Mouse (Mus musculus): ENCODE data around the gene Tcf7l1.

The Tcf7l1 gene

DNA sequence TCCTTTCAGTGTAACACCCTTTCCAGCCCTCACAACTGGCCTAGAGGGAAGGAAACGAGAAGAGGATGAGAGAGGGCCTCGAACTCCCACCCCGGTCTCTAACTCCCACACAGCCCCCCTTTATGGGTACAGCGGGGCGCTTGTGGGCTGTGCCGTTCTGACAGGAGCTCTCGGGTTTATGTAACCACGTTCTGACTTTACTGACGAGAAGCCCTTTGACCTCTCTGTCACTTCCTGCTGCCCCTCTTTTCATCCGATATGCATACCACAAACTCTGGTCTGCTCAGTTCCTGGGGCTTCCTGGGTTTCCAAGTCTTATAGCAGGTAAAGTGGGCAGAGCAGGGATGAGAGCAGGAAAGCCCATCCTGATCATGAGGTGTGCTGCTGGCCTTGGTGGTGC lies 154.7 kb downstream of the Tcf7l1 start:
- peaks cover 2% of the 10 kb centered on the region; the same call in 1 of the 2 replicates for H3K27me3 ChIP-seq (ENCODE audit: control insufficient read depth, insufficient read depth, low read length, poor library complexity, severe bottlenecking)
- H3K36me3 ChIP-seq (ENCODE audit: control insufficient read depth, insufficient read depth, low read length, poor library complexity, severe bottlenecking), result no peaks in the 10 kb centered on the region
- DNase-seq (ENCODE audit: low read depth, low spot score), result no peak

DNA sequence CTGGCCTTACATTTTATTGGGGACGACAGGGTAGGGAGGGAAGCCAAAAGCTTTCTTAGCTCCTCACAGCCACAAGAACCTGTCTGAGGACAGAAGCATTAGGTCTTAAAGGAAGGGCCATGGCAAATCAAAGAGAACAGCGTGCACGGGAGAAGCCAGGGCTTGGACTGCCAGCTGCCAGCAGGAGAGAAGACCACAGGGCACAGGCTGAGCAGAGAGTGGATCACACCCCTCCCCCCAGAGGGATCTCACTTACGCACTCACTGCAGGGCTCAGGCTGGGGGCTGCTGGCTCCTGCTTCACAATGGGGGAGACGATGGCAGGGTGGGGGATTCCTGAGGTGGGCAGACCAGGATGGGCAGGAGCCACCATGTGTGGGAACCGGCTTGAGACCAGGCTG lies 157.4 kb downstream of the Tcf7l1 start:
- Histone ChIP-seq H3K36me3 (ENCODE audit: control insufficient read depth, insufficient read depth, low read length, poor library complexity, severe bottlenecking) (no peaks in the 10 kb centered on the region), H3K27me3 (ENCODE audit: control insufficient read depth, insufficient read depth, low read length, poor library complexity, severe bottlenecking) (peaks cover 2% of the 10 kb centered on the region; the same call in 1 of the 2 replicates)
- no peak for DNase-seq (ENCODE audit: low read depth, low spot score)

DNA sequence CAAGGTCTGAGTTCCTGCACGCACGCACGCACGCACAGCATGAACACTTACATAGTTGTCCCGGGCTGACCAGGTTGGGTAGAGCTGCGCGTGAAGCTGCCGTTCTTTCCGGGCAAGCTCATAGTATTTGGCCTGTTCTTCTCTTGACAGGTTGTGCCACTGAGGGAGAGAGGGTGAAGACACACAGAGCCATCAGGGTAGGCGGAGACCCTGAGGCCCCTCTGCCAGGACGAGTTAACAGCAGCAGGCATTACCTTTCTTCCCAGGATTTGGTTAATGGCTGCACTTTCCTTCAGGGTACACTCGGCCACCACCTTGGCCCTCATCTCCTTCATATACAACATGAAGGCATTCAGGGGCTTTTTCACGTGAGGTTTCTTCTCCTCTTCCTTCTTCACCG lies 158.1 kb downstream of the Tcf7l1 start:
- H3K36me3 ChIP-seq (ENCODE audit: control insufficient read depth, insufficient read depth, low read length, poor library complexity, severe bottlenecking), result no peaks in the 10 kb centered on the region
- no peak for DNase-seq (ENCODE audit: low read depth, low spot score)
- H3K27me3 ChIP-seq (ENCODE audit: control insufficient read depth, insufficient read depth, low read length, poor library complexity, severe bottlenecking), result peaks cover 2% of the 10 kb centered on the region; the same call in 1 of the 2 replicates

DNA sequence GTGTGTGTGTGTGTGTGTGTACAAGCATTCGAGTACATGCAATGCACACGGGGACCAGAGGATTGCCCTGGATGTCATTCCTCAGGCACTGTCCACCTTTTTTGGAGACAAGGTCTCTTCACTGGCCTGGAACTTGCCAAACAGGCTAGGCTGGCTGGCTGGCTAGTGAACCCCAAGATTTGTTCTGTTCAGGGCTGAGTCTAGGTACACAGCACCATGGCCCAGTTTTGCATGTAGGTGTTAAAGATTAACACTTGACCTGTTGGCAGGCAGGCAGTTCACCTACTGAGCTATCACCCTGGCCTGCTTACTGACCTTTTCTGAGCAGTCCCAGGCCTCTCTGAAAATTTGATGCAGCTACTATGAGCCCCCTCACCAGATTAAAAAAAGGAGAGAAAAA lies 158.7 kb downstream of the Tcf7l1 start:
- no peak for DNase-seq (ENCODE audit: low read depth, low spot score)
- Histone ChIP-seq H3K36me3 (ENCODE audit: control insufficient read depth, insufficient read depth, low read length, poor library complexity, severe bottlenecking) (no peaks in the 10 kb centered on the region), H3K27me3 (ENCODE audit: control insufficient read depth, insufficient read depth, low read length, poor library complexity, severe bottlenecking) (peaks cover 2% of the 10 kb centered on the region; the same call in 1 of the 2 replicates)

DNA sequence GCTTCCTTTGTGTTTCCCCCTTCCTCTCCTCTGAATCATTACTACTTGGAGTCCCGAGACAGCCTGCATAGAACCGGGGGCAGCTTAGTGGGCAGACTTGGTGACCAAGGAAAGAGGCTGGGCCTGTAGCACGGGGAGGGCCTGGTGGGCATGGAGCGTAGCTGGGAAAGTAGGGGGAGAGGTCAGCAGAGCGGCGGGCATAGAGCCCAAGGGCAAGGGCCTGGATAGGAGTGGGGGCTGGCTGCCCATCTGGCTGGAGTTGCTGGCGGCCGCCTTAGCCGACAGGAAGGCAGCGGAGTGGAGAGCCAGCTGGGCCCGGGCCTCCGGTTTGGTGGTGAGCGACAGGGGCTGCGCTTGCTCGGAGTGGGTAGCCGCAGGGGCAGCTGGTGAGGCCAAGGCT lies 161.8 kb downstream of the Tcf7l1 start:
- Histone ChIP-seq H3K36me3 (ENCODE audit: control insufficient read depth, insufficient read depth, low read length, poor library complexity, severe bottlenecking) (no peaks in the 10 kb centered on the region), H3K27me3 (ENCODE audit: control insufficient read depth, insufficient read depth, low read length, poor library complexity, severe bottlenecking) (no peaks in the 10 kb centered on the region)
- no peak for DNase-seq (ENCODE audit: low read depth, low spot score)

DNA sequence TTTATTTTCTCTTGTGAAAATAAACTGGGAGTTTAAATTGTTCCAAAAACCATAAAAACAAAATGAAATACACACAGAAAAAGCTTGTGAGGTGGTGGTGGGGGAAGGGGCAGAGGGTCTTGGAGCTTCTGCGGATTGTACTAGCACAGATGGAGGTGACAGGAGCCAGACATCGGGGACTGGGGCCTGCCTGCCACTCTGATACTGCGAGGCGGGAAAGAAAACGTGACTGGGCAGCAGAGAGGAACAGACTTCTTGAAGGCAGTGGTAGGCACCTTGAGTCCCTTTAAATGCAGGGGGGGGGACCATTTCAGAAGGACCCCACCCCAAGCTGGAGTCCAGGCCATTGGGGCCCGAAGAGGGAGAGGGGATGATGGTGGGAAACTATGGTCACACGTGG lies 162.7 kb downstream of the Tcf7l1 start:
- Histone ChIP-seq H3K36me3 (ENCODE audit: control insufficient read depth, insufficient read depth, low read length, poor library complexity, severe bottlenecking) (no peaks in the 10 kb centered on the region), H3K27me3 (ENCODE audit: control insufficient read depth, insufficient read depth, low read length, poor library complexity, severe bottlenecking) (no peaks in the 10 kb centered on the region)
- no peak for DNase-seq (ENCODE audit: low read depth, low spot score)

DNA sequence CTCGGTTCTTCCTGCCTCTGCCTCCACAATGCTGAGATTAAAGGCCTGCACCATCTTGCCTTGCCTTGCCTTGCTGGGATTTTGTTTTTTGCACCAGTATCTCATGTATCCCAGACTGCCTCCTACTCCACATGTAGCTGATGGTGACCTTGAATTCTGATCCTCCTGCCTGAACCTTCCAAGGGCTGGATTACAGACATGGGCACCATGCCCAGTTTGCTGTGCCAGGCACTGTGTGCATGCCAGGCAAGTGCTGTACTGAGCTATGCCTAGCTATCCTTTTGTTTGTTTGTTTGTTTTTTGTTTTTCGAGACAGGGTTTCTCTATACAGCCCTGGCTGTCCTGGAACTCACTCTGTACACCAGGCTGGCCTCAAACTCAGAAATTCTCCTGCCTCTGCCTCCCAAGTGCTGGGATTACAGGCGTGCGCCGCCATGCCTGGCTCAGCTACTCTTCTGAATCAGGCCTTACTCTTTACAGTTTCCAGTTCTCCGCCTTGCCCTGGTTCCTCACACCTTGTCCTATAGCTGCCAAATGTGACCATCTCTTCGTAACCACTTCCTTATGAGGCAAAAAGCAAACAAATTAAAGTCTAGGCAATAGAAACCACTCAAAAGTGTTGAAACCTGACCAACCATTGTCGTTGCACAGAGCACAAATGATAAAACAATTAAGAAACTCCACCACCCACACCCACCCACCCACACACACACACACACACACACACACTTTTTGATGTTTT lies 165.2 kb downstream of the Tcf7l1 start:
- H3K27me3 ChIP-seq (ENCODE audit: control insufficient read depth, insufficient read depth, low read length, poor library complexity, severe bottlenecking), result no peaks in the 10 kb centered on the region
- H3K36me3 ChIP-seq (ENCODE audit: control insufficient read depth, insufficient read depth, low read length, poor library complexity, severe bottlenecking), result no peaks in the 10 kb centered on the region
- no peak for DNase-seq (ENCODE audit: low read depth, low spot score)

DNA sequence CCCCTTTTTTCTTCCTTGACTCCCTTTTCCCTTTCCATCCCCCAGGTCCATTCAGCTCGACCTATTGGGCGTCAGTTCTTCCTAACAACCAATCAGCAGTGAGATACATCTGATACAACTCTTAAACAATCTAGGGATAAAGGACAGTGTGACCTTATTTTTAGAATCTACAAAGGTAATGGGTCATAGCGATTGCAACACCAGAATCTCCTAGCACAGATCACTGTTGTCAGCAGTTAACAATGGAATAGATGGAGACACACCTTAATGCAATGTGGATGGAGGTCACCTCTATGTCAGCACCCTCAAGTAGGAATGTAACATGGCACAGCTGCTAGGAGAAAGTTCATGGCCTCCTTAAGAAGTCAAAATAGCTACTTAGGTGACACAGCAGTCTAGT lies 166.1 kb downstream of the Tcf7l1 start:
- DNase-seq (ENCODE audit: low read depth, low spot score), result no peak
- H3K27me3 ChIP-seq (ENCODE audit: control insufficient read depth, insufficient read depth, low read length, poor library complexity, severe bottlenecking), result no peaks in the 10 kb centered on the region
- H3K36me3 ChIP-seq (ENCODE audit: control insufficient read depth, insufficient read depth, low read length, poor library complexity, severe bottlenecking), result no peaks in the 10 kb centered on the region

DNA sequence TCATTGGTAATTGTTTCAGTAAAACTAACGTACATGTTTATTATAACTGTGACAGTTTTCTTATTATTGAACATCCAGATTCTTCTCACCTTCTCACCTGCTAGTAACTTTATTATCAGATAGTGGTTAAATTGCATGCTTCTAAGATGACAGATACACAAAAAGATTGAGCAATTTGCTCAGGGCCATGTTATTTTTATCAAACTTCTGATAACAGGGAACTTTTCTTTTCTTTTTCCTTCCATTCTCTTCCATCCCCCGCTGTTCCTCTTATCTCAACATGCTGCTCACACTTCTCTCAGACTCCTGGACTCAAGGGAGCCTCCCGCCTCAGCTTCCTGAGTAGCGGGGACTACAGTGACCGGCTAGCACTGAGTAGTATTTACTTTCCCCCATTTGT lies 168.1 kb downstream of the Tcf7l1 start:
- Histone ChIP-seq H3K36me3 (ENCODE audit: control insufficient read depth, insufficient read depth, low read length, poor library complexity, severe bottlenecking) (no peaks in the 10 kb centered on the region), H3K27me3 (ENCODE audit: control insufficient read depth, insufficient read depth, low read length, poor library complexity, severe bottlenecking) (no peaks in the 10 kb centered on the region)
- no peak for DNase-seq (ENCODE audit: low read depth, low spot score)

DNA sequence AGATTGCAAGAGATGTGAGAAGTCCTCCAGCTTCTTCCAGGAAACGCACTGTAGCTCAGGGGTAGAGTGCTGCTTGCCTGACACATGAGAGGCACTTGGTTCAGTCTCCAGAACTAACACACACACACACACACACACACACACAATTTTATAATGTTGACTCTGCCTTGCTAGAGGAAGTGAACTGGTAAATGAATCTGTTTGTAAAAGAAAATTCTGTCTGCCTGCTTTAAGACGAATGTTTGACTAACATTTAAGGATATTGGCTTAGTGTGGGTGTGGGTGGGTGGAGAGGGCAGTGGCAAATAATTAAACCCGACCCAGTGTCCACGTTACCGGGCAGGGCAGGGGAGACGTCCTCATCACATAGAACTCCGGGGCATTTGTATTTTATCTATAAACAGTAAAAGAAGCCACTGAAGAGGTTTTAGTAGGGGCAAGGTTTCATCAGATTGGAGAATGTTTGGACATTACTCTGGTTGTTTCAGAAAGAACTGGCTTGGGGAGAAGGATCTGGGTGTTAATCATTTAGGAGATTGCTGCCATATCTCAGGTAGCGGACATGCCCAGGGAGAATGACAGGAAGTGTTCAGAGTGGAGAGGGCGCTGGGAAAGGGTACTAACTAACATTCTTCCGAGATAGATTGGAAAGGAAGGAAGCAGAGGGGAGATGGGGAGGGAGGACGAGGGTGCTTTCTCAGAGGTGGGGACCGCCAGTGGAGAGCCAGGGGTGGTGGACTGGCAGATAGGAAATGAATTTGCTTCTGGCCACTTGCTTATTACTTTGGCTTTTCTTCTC lies 169.1 kb downstream of the Tcf7l1 start:
- no peak for DNase-seq (ENCODE audit: low read depth, low spot score)
- Histone ChIP-seq H3K36me3 (ENCODE audit: control insufficient read depth, insufficient read depth, low read length, poor library complexity, severe bottlenecking) (no peaks in the 10 kb centered on the region), H3K27me3 (ENCODE audit: control insufficient read depth, insufficient read depth, low read length, poor library complexity, severe bottlenecking) (no peaks in the 10 kb centered on the region)

DNA sequence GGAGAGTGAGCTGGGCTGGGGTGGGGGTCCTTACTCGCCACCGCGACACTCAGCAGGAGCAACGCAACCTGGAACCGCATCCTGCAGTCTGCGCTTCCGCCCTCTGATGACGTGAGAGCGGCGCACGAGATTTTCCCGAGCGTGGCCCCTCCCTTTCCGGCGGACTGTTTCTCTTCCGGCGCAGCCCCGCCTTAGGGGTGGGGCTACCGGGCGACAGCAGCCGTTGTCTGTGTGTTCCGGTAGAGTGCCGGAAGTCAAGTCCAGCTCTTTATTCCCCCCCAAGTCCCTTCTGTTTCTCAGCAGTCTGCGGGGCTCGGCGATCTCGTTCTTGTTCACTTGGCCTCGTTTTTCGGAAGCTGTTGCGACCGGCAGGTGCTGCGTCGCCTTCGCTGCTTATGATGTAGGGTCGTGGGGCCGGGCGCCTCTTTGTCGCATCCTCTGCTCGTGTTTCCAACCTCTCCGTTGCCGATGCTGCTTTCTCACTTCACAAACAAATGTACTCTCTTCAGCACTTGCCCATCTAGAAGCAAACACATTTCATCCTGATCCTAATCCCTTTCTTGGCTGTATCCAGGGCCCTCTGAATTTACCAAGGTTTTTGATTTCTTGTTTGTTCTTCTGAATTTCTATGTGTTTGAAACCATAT lies 172.3 kb downstream of the Tcf7l1 start, which contains the start of gene Tgoln1:
Gene Tgoln1, minus strand, starts transcription at position 358 of the 646 bp plus-strand sequence.
- Histone ChIP-seq H3K27me3 (ENCODE audit: control insufficient read depth, insufficient read depth, low read length, poor library complexity, severe bottlenecking) (no peaks in the 10 kb centered on the region), H3K36me3 (ENCODE audit: control insufficient read depth, insufficient read depth, low read length, poor library complexity, severe bottlenecking) (peaks cover 17% of the 10 kb centered on the region)
- peak; percentile 98 for DNase-seq (ENCODE audit: low read depth, low spot score)

DNA sequence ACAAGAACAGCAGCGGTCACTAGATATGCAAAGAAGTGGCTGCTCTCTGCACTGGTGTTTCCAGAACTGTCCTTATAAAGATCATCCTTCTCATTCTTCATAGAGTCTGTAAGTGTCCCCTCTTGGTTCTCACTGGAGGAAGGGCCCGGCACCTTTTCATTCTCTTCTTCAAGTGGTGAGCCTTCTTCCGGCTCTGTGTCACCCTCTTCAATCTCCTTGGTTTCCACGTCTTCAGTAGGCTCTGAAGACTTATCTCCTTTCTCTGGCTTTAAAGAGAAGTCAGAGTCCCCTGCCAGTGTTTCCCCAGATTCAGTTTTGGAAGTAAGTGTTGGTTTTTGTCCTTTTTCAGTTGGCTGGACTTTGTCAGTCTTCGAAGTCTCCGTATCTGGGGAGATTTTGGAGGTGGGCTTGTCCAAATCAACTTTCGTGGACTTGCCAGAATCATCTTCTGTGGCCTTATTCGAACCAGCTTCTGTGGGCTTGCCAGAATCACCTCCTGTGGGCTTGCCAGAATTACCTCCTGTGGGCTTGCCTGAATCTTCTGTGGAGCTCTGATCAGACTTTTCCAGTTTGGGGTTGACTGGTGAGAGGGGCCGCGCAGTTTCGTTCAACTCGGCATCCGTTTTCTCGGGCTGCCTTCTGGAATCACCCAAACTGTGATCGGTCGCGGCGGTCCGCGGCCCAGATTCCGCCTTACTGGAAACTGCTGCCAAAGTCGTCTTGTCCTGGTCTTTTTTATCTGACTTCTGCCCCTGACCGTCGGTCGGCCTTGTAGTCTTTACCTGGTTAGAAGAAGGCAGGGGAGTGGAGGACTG lies 173.3 kb downstream of the Tcf7l1 start:
- Histone ChIP-seq H3K27me3 (ENCODE audit: control insufficient read depth, insufficient read depth, low read length, poor library complexity, severe bottlenecking) (no peaks in the 10 kb centered on the region), H3K36me3 (ENCODE audit: control insufficient read depth, insufficient read depth, low read length, poor library complexity, severe bottlenecking) (peaks cover 20% of the 10 kb centered on the region)
- no peak for DNase-seq (ENCODE audit: low read depth, low spot score)

DNA sequence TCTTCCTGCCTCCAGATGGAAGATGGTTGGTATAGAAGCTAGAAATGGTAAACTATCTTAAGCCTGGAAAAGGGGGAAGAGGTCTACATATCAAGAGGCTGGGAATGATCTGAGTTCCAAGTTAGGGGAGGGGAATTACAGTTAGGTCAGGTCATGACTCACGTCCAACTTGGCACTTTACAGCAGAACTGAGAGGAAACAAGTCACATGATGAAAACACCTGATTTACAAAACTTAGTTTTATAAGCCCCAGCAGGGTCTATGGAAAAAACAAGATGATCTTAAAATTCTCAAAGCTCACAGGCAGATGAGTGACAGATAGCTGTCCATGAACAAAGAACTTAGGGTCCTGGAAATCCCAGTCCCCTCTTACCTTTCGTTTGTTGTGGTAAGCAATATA lies 173.9 kb downstream of the Tcf7l1 start:
- Histone ChIP-seq H3K36me3 (ENCODE audit: control insufficient read depth, insufficient read depth, low read length, poor library complexity, severe bottlenecking) (peaks cover 25% of the 10 kb centered on the region), H3K27me3 (ENCODE audit: control insufficient read depth, insufficient read depth, low read length, poor library complexity, severe bottlenecking) (no peaks in the 10 kb centered on the region)
- DNase-seq (ENCODE audit: low read depth, low spot score), result peak; percentile 46

DNA sequence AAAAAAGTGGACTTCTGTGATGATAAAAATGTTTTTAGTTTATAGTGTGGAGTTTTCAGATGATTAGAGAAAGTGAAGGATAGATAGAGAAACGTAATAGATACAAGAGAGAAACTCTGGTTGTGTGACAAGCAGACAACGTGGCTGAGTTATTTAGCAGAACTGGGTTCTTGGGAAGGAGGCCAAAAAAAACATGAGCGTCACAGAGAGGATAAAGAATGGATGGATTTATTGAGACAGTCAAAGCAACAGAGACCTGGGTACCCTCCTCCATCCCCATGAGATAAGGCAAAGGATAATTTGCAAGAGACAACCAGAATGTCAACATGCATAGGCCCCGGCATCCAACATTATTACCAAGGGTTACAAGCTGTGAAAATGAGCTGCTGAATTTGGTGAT lies 178.8 kb downstream of the Tcf7l1 start:
- Histone ChIP-seq H3K36me3 (ENCODE audit: control insufficient read depth, insufficient read depth, low read length, poor library complexity, severe bottlenecking) (peaks cover 38% of the 10 kb centered on the region), H3K27me3 (ENCODE audit: control insufficient read depth, insufficient read depth, low read length, poor library complexity, severe bottlenecking) (no peaks in the 10 kb centered on the region)
- DNase-seq (ENCODE audit: low read depth, low spot score), result no peak

Measured in splenic B cell, adult 2 months (primary cell).